15 mouse cellular contexts compared by ENCODE assay signal in the genomic region with DNA sequence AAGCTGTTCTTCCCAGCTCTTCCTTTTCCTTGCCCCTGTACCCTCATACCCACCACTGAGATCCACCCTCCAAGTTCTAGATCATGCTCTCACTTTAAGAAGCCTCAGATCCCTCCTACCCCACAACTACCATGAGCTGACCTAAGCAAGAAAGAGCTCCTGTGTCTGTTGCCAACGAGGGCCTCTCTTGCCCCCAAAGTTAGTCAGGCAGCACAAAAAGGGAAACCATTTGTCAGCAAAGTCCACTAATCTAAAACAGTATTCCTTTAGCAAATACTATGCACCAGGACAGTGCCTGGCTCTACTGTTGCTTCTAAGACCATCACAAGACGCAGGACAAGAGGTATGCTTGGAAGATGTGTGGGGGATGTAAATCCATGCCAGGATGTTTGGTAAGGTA.
"Had no signal": no experiment of that assay in that cellular context is flagged by ENCODE, and none has a peak within 500 bp of the region (broad histone marks: within the 10 kb centered on the region; RNA-seq: fewer than 3 reads in every experiment).

No protein-coding gene starts in this region.

- H3K9ac ChIP-seq: limb, embryonic 15.5 days; liver, embryonic 15.5 days; lung, embryonic 14.5 days; neural tube, embryonic 15.5 days had no signal

- ATAC-seq: intestine, embryonic 16.5 days had no signal

- H3K9me3 ChIP-seq: limb, embryonic 15.5 days; liver, embryonic 15.5 days; midbrain, embryonic 10.5 days; neural tube, embryonic 15.5 days had no signal

- H3K27me3 ChIP-seq: limb, embryonic 15.5 days; liver, embryonic 15.5 days; neural tube, embryonic 15.5 days had no signal

- H3K4me3 ChIP-seq: left cerebral cortex, adult 2 months; limb, embryonic 15.5 days; liver, embryonic 15.5 days; midbrain, embryonic 10.5 days; myocyte; neural tube, embryonic 15.5 days had no signal

- H3K27ac ChIP-seq: left cerebral cortex, adult 2 months; limb, embryonic 15.5 days; liver, embryonic 15.5 days; midbrain, embryonic 10.5 days; neural tube, embryonic 15.5 days had no signal

- H3K36me3 ChIP-seq: limb, embryonic 15.5 days; liver, embryonic 15.5 days; midbrain, embryonic 10.5 days; neural tube, embryonic 15.5 days had no signal

- DNase-seq: lung, embryonic 14.5 days; lung, postnatal 10 days; lung, postnatal 4 days; midbrain, embryonic 14.5 days; right cerebral cortex, adult 18-20 months; right cerebral cortex, postnatal 25 days; thymus, adult 18-20 months; thymus, postnatal 14 days had no signal

- H3K4me2 ChIP-seq: limb, embryonic 15.5 days; liver, embryonic 15.5 days; lung, embryonic 14.5 days; neural tube, embryonic 15.5 days had no signal
